Mouse (Mus musculus) lung, postnatal 25 days (tissue): Measurements from ENCODE around the gene Gm49450.

Experiments
- DNase-seq: peaks from one replicate; pipeline ENCODE4 v3.0.0; 2022; ENCODE audit warnings: low spot score

Gene Gm49450

GRCm38 (mm10) chr15:98891907-98892606 is 61.3 kb downstream of the Gm49450 start:
- DNase-seq: peak; percentile 87

DNA sequence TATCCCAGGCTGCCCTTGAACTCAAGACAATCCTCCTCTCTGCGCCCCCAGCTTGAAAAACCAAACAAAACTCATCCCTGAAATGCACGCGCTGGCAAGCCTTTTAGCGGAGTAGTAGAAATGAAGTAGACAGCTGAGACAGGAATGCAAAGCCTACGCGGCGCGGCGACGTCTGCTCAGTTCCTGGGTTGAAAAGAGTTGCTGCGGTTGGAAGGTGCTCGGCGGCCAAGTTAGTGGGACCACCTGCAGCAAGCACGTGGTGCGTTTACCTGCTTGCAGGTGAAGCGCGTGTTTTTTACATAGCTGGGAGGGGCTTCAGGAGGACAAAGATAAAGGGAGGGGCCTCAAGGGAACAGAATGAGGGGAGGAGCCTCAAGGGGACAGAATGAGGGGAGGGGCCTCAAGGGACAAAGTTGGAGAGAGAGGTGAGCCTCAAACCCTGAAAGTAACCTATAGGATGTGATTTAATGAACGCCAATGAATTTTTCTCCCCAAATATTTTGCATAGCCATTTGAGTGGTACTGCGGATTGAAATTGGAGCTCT is 62.1 kb downstream of the Gm49450 start:
- DNase-seq: no peak

DNA sequence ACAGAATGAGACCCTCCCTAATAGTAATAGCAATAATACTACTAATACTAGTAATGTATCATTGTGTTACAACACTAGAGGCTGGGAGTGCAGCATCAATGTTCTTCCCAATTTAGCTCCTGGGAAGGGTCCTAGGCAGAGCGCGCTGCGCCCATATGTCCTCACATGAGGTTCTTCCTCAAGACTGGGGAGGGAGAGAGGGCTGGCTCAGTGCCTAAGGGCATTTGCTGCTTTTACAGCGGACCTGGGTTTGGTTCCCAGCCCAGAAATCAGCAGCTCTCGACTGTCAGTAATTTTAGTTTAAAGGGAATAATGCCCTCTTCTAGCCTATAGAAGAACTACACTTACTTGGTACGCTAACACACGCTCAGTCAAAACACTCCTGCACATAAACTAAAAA is 65.8 kb downstream of the Gm49450 start:
- no peak for DNase-seq

DNA sequence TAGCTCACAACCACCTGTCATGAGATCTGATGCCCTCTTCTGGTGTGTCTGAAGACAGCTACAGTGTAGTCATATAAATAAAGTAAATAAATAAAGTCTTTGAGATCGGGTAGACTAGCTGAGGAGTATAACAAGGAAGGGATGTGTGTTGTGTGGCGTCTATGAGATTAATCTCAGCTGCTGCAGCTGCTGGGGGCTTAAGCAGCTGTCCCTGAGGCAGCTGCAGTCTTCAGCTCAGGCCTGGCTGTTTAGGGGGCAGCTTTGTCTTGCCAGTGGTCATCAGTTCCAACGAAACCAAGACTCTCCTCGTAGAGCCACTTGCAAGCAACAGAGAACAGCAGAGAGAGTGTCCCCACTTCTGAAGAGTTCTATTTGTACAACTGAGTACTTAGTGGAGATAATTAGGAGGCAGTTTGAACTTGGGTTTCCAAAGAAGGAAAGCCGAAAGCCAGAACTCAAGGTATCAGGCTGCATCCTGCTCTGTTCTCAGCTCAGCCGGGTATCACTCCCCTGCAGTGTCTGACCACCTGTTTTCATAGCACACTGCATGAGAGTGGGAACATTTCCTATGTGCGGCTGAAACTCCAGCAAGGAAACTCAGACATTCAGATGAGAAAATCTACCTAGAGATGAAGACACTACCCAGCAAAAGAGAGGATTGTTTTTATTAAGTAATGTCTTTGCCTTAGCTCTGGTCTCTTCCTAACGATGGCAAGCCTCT is 66.5 kb downstream of the Gm49450 start:
- DNase-seq: no peak

GRCm38 (mm10) chr15:98884106-98884505 is 69.2 kb downstream of the Gm49450 start:
- no peak for DNase-seq

GRCm38 (mm10) chr15:98883661-98884060 is 69.7 kb downstream of the Gm49450 start:
- no peak for DNase-seq
